Mouse (Mus musculus) Muller cell, postnatal 12 days (primary cell): Measurements from ENCODE around the gene Timp4.

Source experiments
- DNase-seq: peaks from one replicate; pipeline ENCODE4 v3.0.0-alpha.2; 2015; ENCODE audit errors: inconsistent ontology term

The Timp4 gene

DNA sequence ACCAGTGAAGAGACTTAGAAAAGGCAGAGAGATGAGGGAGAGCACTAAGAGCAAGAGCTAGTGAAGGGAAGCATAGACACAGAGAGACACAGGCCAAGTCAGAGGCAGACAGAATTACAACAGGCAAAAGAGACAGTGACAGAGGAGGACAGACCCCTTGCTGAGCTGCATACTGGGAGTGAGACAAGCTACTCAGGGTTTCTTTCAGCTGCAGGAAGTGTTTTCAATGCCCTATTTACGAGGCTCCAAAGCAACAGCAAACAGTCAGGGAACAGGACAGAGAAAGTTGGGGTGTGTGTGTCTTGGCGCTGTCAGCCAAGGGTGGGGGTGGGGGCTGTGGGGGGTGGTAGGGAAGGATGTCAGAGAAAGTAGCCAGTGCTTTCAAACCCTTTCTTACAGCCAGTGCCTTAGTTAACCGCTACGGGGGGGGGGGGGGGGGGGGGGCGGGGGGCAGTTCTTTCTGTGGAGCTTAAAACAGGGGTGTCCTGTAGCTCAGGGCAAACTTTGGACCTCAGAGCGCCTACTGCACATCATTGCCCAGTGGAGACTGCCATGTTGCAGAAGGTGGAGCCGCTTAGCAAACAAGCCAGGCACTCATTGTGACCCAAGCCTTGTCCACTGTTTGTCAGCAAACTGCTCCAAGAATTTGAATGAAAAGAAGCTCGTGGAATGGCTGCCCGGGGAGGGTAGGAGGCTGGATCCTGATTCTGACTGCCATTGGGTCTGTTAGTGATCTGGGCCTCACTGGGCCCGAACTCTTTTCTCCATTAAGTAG lies at the start of gene Timp4:
Timp4 (minus strand) TSS at position 107 of the 775 bp plus-strand sequence.
- DNase-seq: peak; percentile 20

- DNase-seq: no peak
These were observed 41.9 kb upstream of the Timp4 start for GRCm38 (mm10) chr6:115293877-115294276.

DNA sequence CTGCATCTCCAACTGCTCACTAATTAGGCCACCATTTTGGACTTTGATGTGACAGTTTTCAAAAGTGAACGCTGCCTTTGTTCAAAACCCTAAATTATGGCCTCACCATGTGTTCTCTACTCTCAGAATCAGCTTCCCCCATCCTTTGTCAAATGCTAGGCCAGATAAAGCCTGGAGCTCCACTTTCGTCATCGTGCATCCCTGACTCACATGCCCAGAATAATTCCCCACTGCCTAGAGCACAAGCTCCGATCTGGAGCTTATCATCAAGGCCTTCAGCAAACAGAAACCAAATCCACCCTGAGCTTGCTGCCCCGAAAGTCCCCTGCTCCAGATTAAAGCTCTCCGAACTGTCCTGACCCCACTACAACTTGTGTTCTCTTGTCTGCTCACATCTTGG lies 40.6 kb upstream of the Timp4 start:
- DNase-seq: no peak

GRCm38 (mm10) chr6:115291823-115292222 lies 39.8 kb upstream of the Timp4 start:
- DNase-seq: no peak

DNA sequence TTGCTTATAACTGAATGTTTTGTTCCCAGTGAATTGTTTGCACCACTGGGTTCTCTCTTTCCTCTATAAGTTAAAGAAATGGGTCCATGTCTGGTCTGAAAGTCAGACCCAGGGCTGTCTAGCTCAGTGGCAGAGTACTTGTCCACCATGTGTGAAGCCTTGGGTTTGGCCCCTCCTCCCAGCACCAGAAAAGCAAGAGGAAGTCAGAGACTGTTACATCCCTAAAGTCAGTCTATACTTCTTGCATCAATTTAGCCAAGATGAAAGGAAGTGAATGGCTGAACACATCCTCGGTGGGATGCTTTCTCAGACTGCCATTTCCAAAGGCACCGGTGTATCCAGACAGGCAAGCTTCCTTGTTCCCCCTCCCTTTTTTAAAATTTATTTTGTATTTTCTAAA lies 39.1 kb upstream of the Timp4 start:
- no peak for DNase-seq

GRCm38 (mm10) chr6:115290561-115290960 lies 38.6 kb upstream of the Timp4 start:
- DNase-seq: no peak

DNA sequence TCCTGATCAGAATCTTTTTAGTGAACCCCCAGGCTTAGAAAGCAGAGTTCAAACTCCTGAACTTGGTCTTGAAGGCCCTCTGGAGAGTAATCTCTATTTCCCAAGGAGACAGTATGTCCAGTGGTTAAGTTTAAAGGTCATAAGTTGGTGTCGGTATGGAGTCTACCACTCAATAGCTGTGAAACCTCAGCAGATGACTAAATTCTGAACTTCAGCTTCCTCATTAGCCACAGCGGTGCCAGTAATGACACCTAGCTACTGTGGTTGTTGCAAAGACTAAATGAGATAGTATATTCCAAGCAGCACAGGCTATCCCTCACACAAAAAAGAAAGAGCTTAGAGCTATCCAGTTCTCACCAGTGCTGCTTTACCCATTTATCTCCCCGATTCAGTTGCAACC lies 36.2 kb upstream of the Timp4 start:
- DNase-seq: no peak

- DNase-seq: no peak
These were observed 34.4 kb upstream of the Timp4 start for GRCm38 (mm10) chr6:115286441-115286840.

GRCm38 (mm10) chr6:115284153-115284552 lies 32.1 kb upstream of the Timp4 start:
- peak; percentile 69 for DNase-seq

DNA sequence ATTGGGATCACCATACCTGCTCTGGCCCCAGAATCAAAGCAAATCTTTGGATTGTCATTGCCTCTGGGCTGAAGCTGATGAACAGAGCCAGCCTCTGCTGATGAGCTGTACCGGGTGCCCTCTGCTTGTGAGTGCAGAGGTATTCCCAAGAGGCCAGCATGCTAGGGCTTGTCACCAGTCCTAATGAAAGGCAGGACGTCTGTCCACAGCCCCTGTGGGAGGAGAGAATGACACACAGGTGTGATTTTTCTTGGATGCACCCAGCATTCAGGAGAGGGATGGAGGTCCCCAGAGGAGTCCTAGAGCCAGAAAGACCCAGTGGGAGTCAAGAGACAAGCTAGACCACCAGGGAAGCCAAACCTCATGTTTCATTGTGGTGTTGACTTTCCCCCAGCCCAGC lies 27.6 kb upstream of the Timp4 start:
- no peak for DNase-seq

GRCm38 (mm10) chr6:115278086-115278485 lies 26.1 kb upstream of the Timp4 start:
- DNase-seq: no peak

GRCm38 (mm10) chr6:115275116-115275815 lies 23.3 kb upstream of the Timp4 start:
- DNase-seq: no peak

GRCm38 (mm10) chr6:115274705-115275104 lies 22.7 kb upstream of the Timp4 start:
- no peak for DNase-seq

DNA sequence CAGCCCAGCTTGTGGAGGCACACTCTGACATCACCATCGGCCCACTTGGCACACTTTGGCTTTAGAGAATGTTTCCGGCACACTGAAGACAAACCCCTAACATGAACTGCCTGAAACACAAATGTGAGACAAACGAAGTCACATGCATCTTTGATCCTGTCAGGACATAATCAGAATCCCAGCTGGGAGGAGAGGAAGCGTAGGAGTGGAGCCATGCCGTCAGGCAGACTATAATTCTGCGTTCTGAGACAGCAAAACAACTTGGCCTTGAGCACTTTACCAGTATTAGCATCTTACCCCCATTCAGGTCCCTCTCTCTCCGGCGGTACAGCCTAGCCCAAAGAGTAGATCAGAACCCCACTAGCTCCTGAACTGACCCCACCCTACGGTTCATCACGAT lies 21.3 kb upstream of the Timp4 start:
- no peak for DNase-seq

DNA sequence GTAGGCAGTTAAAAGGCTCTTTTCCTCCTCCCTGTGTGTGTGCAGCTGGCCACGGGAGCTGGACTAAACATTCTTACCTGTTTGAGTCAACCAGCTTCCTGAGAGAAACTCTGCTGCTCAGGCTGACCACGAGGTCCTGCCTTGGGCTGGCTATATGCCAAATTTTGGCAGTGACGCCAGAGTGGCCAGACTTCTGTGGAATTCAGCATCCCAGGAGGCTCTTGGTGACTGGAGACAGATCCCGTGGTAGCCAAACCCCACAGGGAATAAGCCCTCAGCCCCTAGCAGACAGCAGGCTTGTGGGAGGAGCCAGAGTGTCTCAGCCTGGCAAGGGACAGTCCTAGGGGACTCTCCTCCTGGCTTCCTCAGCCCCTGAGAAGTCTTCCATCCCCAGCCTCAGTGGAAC lies 19.9 kb upstream of the Timp4 start:
- DNase-seq: peak; percentile 83

DNA sequence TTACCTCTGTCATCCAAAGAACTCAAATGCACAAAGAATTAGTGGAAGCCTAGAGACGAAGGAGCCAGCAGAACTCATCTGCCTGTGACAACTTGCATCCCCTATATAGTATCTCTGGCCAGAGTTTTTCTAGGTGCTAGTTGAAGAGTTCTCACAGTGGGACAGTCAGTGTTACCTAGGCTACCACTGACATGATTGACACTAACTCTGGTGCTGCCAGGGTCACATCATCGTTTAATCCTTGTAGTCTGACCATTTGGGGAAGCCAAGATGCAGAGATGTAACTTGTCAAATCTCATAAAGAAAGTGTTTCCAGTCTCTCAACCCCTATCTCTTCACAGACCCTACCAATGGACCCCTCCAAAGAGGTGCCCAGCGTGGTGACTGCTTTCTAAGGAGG lies 19.3 kb upstream of the Timp4 start:
- DNase-seq: no peak

DNA sequence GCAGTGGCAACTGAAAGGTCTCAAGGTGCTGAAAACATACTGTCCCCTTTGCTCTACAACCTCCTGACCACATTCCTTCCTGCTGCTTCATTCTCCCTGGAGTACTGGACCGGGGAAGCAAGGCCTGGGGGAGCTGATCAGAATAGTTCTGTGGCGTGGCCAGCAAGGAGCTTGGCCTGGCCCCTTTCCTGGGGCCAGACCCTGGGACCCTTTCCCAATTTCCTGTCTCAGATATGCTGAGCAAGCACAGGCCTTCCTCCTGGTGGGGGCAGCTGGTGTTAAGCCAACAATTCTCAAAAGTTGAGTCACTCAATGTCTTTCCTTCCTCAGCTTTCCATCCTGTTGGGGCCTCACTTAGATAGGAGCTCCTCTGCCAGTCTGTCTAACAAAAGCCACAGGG lies 18.1 kb upstream of the Timp4 start:
- DNase-seq: no peak

DNA sequence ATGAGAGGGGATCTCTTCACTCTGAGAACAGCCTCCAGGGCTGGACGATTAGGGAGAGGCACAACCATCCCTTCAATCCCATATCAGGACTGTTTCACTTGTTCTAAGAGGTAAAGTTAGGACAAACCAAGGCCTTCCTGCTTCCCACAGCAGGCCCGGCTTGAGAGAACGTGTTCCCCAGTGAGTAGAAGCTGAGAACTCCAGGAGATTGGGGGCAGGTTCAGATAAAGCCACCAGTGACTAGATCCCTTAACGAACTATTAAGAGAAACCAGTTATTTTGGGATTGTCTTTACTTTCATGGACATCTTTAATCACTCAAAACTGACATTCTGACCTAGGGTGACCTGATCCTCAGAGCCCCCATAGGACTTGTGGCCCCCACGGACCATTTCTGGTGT lies 17.6 kb upstream of the Timp4 start:
- no peak for DNase-seq

DNA sequence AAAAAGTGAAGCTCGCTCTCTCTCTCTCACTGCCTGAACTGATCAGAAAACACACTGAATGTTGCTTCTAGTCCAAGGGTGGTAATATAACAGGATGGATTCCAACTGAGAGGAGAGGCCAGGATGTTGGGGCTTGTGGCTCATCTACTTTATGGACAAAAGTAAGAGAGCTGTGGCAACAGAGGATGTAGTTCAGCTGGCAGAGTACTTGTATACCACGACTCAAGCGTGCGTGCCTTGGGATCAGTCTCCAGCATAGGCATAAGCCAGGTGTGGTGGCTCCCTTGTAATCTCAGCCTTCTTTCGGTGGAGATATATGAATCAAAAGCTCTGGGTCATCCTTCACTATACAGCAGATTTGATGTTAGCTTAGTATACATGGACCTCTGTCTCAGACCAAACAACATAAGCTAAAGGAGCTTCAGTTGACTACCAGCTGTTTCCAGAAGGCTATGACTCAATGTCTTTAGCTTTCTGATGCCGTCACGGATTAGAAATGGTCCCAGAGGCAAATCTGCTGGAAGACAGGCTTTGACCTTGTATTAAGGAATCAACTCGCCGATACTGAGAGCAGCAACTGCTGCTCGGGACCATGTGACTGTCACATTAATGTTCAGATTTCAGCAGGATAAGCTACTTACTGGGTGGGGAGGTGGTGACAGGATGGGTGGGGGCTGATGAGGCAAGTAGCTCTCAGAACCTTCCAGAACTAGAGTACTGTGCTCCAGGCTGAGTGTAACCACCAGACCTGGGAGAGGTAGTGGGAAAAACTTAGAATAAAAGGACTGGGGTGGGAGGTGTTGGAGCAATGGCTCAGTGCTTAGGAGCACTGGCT lies 16.8 kb upstream of the Timp4 start:
- no peak for DNase-seq

DNA sequence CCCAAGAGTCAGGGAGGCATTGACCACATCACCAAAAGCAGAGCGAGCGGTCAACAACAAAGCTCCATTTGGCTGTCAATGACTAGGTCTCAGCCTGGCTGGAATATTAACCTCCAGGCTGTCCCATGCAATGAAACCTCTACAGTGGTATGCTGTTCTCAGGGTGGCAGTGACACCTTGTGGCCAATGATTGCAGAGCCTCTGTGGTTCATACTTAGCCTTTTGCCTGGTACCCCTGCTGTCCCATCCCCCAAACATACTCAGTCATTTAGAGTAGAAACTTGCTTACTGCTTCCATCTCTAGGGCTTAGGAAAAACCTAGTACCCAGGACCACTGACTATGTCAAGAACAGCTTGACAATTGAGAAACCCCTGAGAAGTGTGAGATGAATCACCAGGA lies 15.9 kb upstream of the Timp4 start:
- DNase-seq: peak; percentile 76

GRCm38 (mm10) chr6:115266791-115267190 lies 14.8 kb upstream of the Timp4 start:
- no peak for DNase-seq

- DNase-seq: no peak
These were observed 8.5 kb upstream of the Timp4 start for GRCm38 (mm10) chr6:115260507-115260906.
